ENCODE assay signal across 30 mouse cellular contexts in the genomic region with DNA sequence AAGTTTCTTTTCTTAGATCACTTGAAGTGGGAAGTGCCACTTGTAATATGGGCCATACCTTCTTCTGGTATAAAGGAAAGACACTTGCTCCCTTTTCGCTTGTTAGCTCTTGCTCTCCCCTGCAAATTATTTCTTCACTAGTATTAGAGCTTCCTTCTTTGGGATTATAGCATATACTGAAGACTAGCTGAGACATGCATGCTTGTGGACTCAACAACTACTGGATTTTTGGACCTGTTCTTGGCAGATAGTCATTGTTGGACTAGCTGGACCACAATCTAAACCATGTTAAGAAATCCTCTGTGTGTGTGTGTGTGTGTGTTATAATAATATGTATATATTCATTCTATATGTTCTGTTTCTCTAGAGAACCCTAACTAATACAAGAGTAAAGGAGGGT.
"Had no signal": no experiment of that assay in that cellular context is flagged by ENCODE, and none has a peak within 500 bp of the region (broad histone marks: within the 10 kb centered on the region; RNA-seq: fewer than 3 reads in every experiment).

No protein-coding gene starts in this region.

- H3K4me3 ChIP-seq: limb, embryonic 10.5 days; limb, embryonic 12.5 days; limb, embryonic 13.5 days; limb, embryonic 15.5 days; liver, embryonic 12.5 days; liver, embryonic 13.5 days; liver, embryonic 15.5 days; lung, embryonic 15.5 days; megakaryocyte, embryonic 14.5 days; midbrain, embryonic 10.5 days; midbrain, embryonic 12.5 days; midbrain, embryonic 13.5 days; midbrain, embryonic 15.5 days; myocyte; neural tube, embryonic 12.5 days had no signal

- ATAC-seq: liver, embryonic 12.5 days; liver, postnatal 0 days; lung, postnatal 0 days; midbrain, embryonic 13.5 days; midbrain, embryonic 15.5 days; midbrain, embryonic 16.5 days had no signal

- H3K4me2 ChIP-seq: limb, embryonic 12.5 days; limb, embryonic 13.5 days; limb, embryonic 15.5 days; liver, embryonic 11.5 days; liver, embryonic 12.5 days; liver, embryonic 13.5 days; liver, embryonic 15.5 days; lung, embryonic 14.5 days; lung, embryonic 15.5 days; midbrain, embryonic 12.5 days; midbrain, embryonic 13.5 days; midbrain, embryonic 15.5 days; neural tube, embryonic 12.5 days had no signal

- H3K4me1 ChIP-seq: limb, embryonic 10.5 days; limb, embryonic 12.5 days; limb, embryonic 13.5 days; limb, embryonic 15.5 days; liver, embryonic 12.5 days; liver, embryonic 13.5 days; liver, embryonic 15.5 days; lung, embryonic 15.5 days; megakaryocyte, embryonic 14.5 days; midbrain, embryonic 10.5 days; midbrain, embryonic 12.5 days; midbrain, embryonic 13.5 days; midbrain, embryonic 15.5 days; neural tube, embryonic 12.5 days had no signal

- H3K9ac ChIP-seq: limb, embryonic 12.5 days; limb, embryonic 13.5 days; limb, embryonic 15.5 days; liver, embryonic 12.5 days; liver, embryonic 13.5 days; liver, embryonic 14.5 days; liver, embryonic 15.5 days; liver, postnatal 0 days; lung, embryonic 14.5 days; lung, embryonic 15.5 days; midbrain, embryonic 12.5 days; midbrain, embryonic 13.5 days; midbrain, embryonic 15.5 days; neural tube, embryonic 12.5 days had no signal

- H3K27ac ChIP-seq: limb, embryonic 10.5 days; limb, embryonic 12.5 days; limb, embryonic 13.5 days; limb, embryonic 15.5 days; liver, embryonic 12.5 days; liver, embryonic 13.5 days; liver, embryonic 14.5 days; liver, embryonic 15.5 days; lung, embryonic 15.5 days; macrophage; midbrain, embryonic 10.5 days; midbrain, embryonic 12.5 days; midbrain, embryonic 13.5 days; midbrain, embryonic 15.5 days; neural tube, embryonic 12.5 days had no signal

- H3K27me3 ChIP-seq: limb, embryonic 12.5 days; limb, embryonic 13.5 days; limb, embryonic 15.5 days; liver, embryonic 12.5 days; liver, embryonic 13.5 days; liver, embryonic 15.5 days; lung, embryonic 15.5 days; megakaryocyte, embryonic 14.5 days; midbrain, embryonic 12.5 days; midbrain, embryonic 13.5 days; midbrain, embryonic 15.5 days; neural tube, embryonic 12.5 days had no signal

- H3K9me3 ChIP-seq: limb, embryonic 10.5 days; limb, embryonic 12.5 days; limb, embryonic 13.5 days; limb, embryonic 15.5 days; liver, embryonic 12.5 days; liver, embryonic 13.5 days; liver, embryonic 15.5 days; lung, embryonic 15.5 days; megakaryocyte, embryonic 14.5 days; midbrain, embryonic 10.5 days; midbrain, embryonic 12.5 days; midbrain, embryonic 13.5 days; midbrain, embryonic 15.5 days; neural tube, embryonic 12.5 days had no signal

- DNase-seq: left cerebral cortex, postnatal 4 days; liver; liver, embryonic 13.5 days; liver, postnatal 0 days; lung, adult 18-20 months; lung, adult 2 months; lung, embryonic 14.5 days; lung, postnatal 10 days; lung, postnatal 14 days; lung, postnatal 36 days; lung, postnatal 4 days had no signal
